In the genomic region with DNA sequence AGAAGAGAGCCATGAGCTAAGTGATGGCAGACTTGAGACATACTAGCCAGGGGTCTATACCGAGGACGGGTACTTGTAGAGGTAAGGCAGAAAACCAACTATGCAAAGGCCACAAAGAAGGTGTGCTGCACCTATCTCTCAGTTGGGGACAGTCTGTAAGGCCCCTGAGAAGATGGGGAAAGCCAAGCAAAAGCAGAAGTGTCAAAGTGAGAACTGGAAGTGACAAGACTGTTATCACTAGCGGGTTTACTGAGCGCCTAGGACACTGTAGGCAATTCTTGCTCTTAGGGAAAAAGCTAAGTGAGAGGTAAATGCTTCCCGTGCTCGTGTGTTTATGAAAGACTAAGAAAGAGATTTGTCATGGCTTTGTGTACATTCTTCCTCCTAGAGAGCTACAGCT, we compare ENCODE assay signal across 25 mouse cellular contexts. TPM values are rescaled to one million over a fixed set of nuclear protein-coding genes. Genes with fewer than 3 reads are reported as not detected.
DNase-seq lines count a peak whose midpoint lies in the region; ATAC-seq and TF ChIP-seq lines count a peak whose summit lies in the region.
"Had no signal": no experiment of that assay in that cellular context is flagged by ENCODE, and none has a peak within 500 bp of the region (broad histone marks: within the 10 kb centered on the region; RNA-seq: fewer than 3 reads in every experiment).

No protein-coding gene starts in this region.

- H3K4me3 ChIP-seq in liver, postnatal 0 days (ENCODE audit: low read depth, low read length), result no peak overlapping the region
- H3K4me3 ChIP-seq in liver, embryonic 12.5 days, result no peak overlapping the region
- no peak overlapping the region for H3K4me3 ChIP-seq in neural tube, embryonic 15.5 days (replicated peaks)
- H3K4me3 ChIP-seq: gastrocnemius, adult 2 months; heart, adult 2 months; heart, embryonic 10.5 days; heart, embryonic 13.5 days; hindbrain, embryonic 12.5 days; hindbrain, embryonic 15.5 days had no signal

- H3K4me1 ChIP-seq in liver, postnatal 0 days (ENCODE audit: insufficient read depth), result no peaks in the 10 kb centered on the region
- no peaks in the 10 kb centered on the region for H3K4me1 ChIP-seq in liver, embryonic 12.5 days
- H3K4me1 ChIP-seq in neural tube, embryonic 15.5 days, result no peaks in the 10 kb centered on the region
- H3K4me1 ChIP-seq: heart, embryonic 10.5 days; heart, embryonic 13.5 days; hindbrain, embryonic 12.5 days; hindbrain, embryonic 15.5 days had no signal

- no peaks in the 10 kb centered on the region for H3K9me3 ChIP-seq in liver, postnatal 0 days (ENCODE audit: low read length)
- no peaks in the 10 kb centered on the region for H3K9me3 ChIP-seq in liver, embryonic 12.5 days (replicated peaks)
- no peaks in the 10 kb centered on the region for H3K9me3 ChIP-seq in neural tube, embryonic 15.5 days (replicated peaks)
- H3K9me3 ChIP-seq: G1E; heart, embryonic 10.5 days; heart, embryonic 13.5 days; hindbrain, embryonic 12.5 days; hindbrain, embryonic 15.5 days had no signal

- peaks cover 45% of the 10 kb centered on the region for H3K36me3 ChIP-seq in liver, postnatal 0 days (replicated peaks; ENCODE audit: insufficient read depth, low read length)
- peaks cover 71% of the 10 kb centered on the region for H3K36me3 ChIP-seq in liver, embryonic 12.5 days
- H3K36me3 ChIP-seq in neural tube, embryonic 15.5 days, result peaks cover 72% of the 10 kb centered on the region

- TF ChIP-seq EP300 in liver, postnatal 0 days (IDR thresholded peaks at IDR 0.05; ENCODE audit: low read depth), result no peak

- H3K27ac ChIP-seq in liver, postnatal 0 days (ENCODE audit: low read depth), result peak overlapping the region; percentile 46
- no peak overlapping the region for H3K27ac ChIP-seq in liver, embryonic 12.5 days
- H3K27ac ChIP-seq in neural tube, embryonic 15.5 days (replicated peaks), result no peak overlapping the region
- H3K27ac ChIP-seq: gastrocnemius, adult 2 months; heart, adult 2 months; heart, embryonic 10.5 days; heart, embryonic 13.5 days; hindbrain, embryonic 12.5 days; hindbrain, embryonic 15.5 days had no signal

- TF ChIP-seq CTCF in liver, postnatal 0 days (IDR thresholded peaks at IDR 0.05; ENCODE audit: low read depth), result no peak

- no peak overlapping the region for H3K9ac ChIP-seq in liver, postnatal 0 days (replicated peaks)
- no peak overlapping the region for H3K9ac ChIP-seq in liver, embryonic 12.5 days
- H3K9ac ChIP-seq in neural tube, embryonic 15.5 days (replicated peaks), result no peak overlapping the region
- H3K9ac ChIP-seq: forebrain, postnatal 0 days; heart, embryonic 13.5 days; hindbrain, embryonic 12.5 days; hindbrain, embryonic 15.5 days had no signal

- H3K27me3 ChIP-seq in liver, postnatal 0 days (ENCODE audit: insufficient read depth, low read length), result no peaks in the 10 kb centered on the region
- H3K27me3 ChIP-seq in liver, embryonic 12.5 days (replicated peaks), result no peaks in the 10 kb centered on the region
- H3K27me3 ChIP-seq in neural tube, embryonic 15.5 days (replicated peaks), result no peaks in the 10 kb centered on the region
- H3K27me3 ChIP-seq: heart, embryonic 13.5 days; hindbrain, embryonic 12.5 days; hindbrain, embryonic 15.5 days had no signal

- no peak for DNase-seq in liver, postnatal 0 days
- peak; percentile 59 for DNase-seq in MEL-GATA-1-ER (ENCODE audit: extremely low read depth, low read depth)
- no peak for DNase-seq in layer of hippocampus, postnatal 10 days (ENCODE audit: low spot score in 2 of 2)
- DNase-seq in thymus, postnatal 10 days (ENCODE audit: low spot score in 2 of 2), result no peak
- DNase-seq: adrenal gland, adult 8-10 months; adrenal gland, postnatal 25 days; cerebellum, adult 18-20 months; cerebellum, adult 9-10 months; cerebellum, postnatal 14 days; forebrain, postnatal 0 days; gastrocnemius, adult 2 months; gastrocnemius, postnatal 14 days; heart, adult 2 months; heart, postnatal 14 days had no signal

- no peak overlapping the region for H3K4me2 ChIP-seq in liver, postnatal 0 days (ENCODE audit: low read depth, low read length)
- H3K4me2 ChIP-seq in liver, embryonic 12.5 days, result no peak overlapping the region
- no peak overlapping the region for H3K4me2 ChIP-seq in neural tube, embryonic 15.5 days
- H3K4me2 ChIP-seq: heart, embryonic 13.5 days; hindbrain, embryonic 12.5 days; hindbrain, embryonic 15.5 days had no signal

- no peak for ATAC-seq in liver, postnatal 0 days
- ATAC-seq in liver, embryonic 12.5 days, result no peak
- ATAC-seq in megakaryocyte, adult 5-6 weeks (ENCODE audit: poor library complexity, severe bottlenecking), result peak; percentile 56
- no peak for ATAC-seq in neural tube, embryonic 15.5 days (ENCODE audit: low FRiP score)
- ATAC-seq: activated CD4-positive, CD25-positive, alpha-beta regulatory T cell, adult 4 months; forebrain, embryonic 14.5 days; forebrain, postnatal 0 days had no signal

- WGBS in liver, postnatal 0 days (ENCODE audit: insufficient replicate concordance), result 73% methylated on average over 6 of the region's 6 CpGs
- WGBS in liver, embryonic 12.5 days (ENCODE audit: insufficient replicate concordance), result 66% methylated on average over 6 of the region's 6 CpGs
- WGBS in neural tube, embryonic 15.5 days, result 93% methylated on average over 6 of the region's 6 CpGs

RNA-seq across cellular contexts. Expression of gene Slc35a5, which starts 13.4 kb away (rescaled TPM):
- 8.1 and 8.2 TPM in 2 replicates for polyA plus RNA-seq in liver, postnatal 0 days (2015; fragmentation: Nextera tagmentation; extraction: Ambion mirVana)
- polyA plus RNA-seq in liver, embryonic 12.5 days (2016; fragmentation: Nextera tagmentation; extraction: Ambion mirVana), result 7.3 and 9.0 TPM in 2 replicates
- 42.4 and 45.9 TPM in 2 replicates for total RNA-seq in megakaryocyte, adult 5-6 weeks (2015)
- total RNA-seq in megakaryocyte, adult 5-6 weeks (2017), result 30.9 and 42.2 TPM in 2 replicates
- polyA plus RNA-seq in neural tube, embryonic 15.5 days (2015; fragmentation: Nextera tagmentation; extraction: Ambion mirVana), result 33.4 and 35.1 TPM in 2 replicates
- 10 to 100 TPM; 53.8 to 55.8 TPM for total RNA-seq in layer of hippocampus, postnatal 10 days (2021)

RNA-seq across cellular contexts. Expression of gene Atg3, which starts 13.5 kb away (rescaled TPM):
- polyA plus RNA-seq in liver, postnatal 0 days (2015; fragmentation: Nextera tagmentation; extraction: Ambion mirVana), result 28.4 and 33.0 TPM in 2 replicates
- polyA plus RNA-seq in liver, embryonic 12.5 days (2016; fragmentation: Nextera tagmentation; extraction: Ambion mirVana), result 28.9 TPM in 2 replicates
- 117 and 132 TPM in 2 replicates for total RNA-seq in megakaryocyte, adult 5-6 weeks (2015)
- total RNA-seq in megakaryocyte, adult 5-6 weeks (2017), result 92.7 and 98.2 TPM in 2 replicates
- polyA plus RNA-seq in neural tube, embryonic 15.5 days (2015; fragmentation: Nextera tagmentation; extraction: Ambion mirVana), result 54.5 and 60.5 TPM in 2 replicates
- total RNA-seq in layer of hippocampus, postnatal 10 days (2021), result 10 to 100 TPM; 44.3 to 45.9 TPM

RNA-seq across cellular contexts. Expression of gene Ccdc80, which starts 51.9 kb away (rescaled TPM):
- polyA plus RNA-seq in liver, postnatal 0 days (2015; fragmentation: Nextera tagmentation; extraction: Ambion mirVana), result 21.0 and 27.2 TPM in 2 replicates
- polyA plus RNA-seq in liver, embryonic 12.5 days (2016; fragmentation: Nextera tagmentation; extraction: Ambion mirVana), result 10.9 and 12.2 TPM in 2 replicates
- 0.59 and 0.71 TPM in 2 replicates for total RNA-seq in megakaryocyte, adult 5-6 weeks (2015)
- 0.49 and 0.99 TPM in 2 replicates for total RNA-seq in megakaryocyte, adult 5-6 weeks (2017)
- 23.3 and 38.8 TPM in 2 replicates for polyA plus RNA-seq in neural tube, embryonic 15.5 days (2015; fragmentation: Nextera tagmentation; extraction: Ambion mirVana)
- total RNA-seq in layer of hippocampus, postnatal 10 days (2021), result 10 to 100 TPM; 10.3 to 13.2 TPM
- total RNA-seq: hematopoietic stem cell, adult 5-6 weeks had no signal
- polyA plus RNA-seq: G1E had no signal
